Mouse (Mus musculus) cerebellum, postnatal 4 days (tissue): ENCODE results near the gene Setmar.

Source experiments
- DNase-seq, 2 experiments: peaks; one replicate each; pipeline ENCODE4 v3.0.0; 2022; ENCODE audit warnings: low spot score in 2 of 2, mixed read lengths in 1 of 2

Setmar gene

DNA sequence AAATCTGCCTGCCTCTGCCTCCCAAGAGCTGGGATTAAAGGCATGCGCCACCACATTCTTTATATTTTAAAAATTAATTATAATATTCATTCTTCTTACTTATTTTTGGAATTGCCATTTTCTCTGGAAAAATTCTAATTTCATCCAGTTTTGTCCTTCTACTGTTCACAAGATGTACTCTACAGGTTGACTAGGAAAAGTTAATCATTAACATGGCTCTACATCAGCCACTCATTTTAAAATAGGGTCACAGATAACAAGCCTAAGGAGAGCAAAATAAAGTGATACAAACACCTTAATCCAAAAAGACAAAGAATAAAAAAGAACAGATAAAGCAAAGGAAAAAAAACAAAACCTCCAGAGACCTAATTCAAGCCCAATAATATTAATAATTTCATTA is 50.1 kb downstream of the Setmar start:
- no peak for DNase-seq

DNA sequence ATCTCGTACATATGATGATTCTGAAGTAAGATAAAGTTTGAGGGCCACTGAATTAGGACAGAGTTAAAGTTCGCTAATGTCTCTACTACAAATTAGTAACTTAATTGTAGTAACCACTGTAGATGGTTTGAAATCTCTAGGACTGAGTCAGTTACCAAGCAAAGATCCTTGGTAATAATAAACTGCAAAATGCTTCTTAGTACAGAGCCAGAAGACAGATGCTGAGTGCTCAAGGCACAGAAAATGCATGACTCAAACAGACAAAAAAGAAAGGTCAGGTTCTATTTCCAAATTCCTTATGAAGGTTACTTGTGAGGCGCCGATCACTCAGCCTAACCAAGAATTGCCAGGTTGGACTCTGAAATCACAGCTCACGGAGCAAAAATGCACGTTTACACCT is 53.0 kb downstream of the Setmar start:
- DNase-seq: no peak

DNA sequence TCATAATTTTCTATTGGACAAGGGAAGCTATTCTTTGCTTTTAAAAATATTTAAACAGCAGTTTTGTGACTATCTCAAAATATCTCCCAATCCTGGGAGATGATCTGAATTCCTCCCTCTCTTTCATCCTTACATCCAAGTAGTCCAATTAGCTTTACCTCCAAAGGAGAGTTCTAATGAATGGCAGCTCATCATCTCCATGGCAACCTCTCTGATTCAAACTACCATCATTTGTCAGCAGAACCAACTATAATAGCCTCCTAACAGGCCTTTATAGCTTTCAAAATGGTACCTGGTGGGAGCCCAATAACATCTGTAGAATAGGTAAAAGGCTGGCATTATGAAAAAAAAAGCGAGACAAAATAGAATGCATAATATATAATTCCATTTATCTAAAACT is 60.6 kb downstream of the Setmar start:
- no peak for DNase-seq

DNA sequence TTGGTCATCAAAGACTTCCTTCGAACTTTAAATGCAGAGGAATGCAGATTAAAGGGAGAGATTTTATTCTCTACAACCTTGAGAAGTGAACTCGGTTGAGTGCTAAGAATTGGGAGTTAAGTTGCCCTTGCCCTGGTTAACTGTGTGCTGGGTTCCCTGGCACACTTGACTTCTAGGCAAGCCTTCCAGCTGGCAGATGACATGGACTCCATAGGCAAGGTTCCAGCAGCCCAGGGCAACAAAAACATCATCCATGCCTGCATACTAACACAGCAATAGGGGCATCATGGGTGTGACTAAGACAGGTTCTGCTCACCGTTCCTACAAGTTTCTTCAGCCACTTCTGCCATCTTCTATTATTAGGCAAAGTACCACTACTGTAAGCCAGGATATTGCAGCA is 61.8 kb downstream of the Setmar start:
- DNase-seq: no peak
